Mouse (Mus musculus) layer of hippocampus, postnatal 10 days (tissue): ENCODE data around the gene Nt5m. TPM values are rescaled to one million over a fixed set of nuclear protein-coding genes. Genes with fewer than 3 reads are reported as not detected.

Experiments used
- DNase-seq, 2 experiments: peaks; one replicate each; pipeline ENCODE4 v3.0.0; 2021; ENCODE audit warnings: low spot score in 2 of 2
- total RNA-seq, 2 experiments: library from RNA; stranded (reverse); gene quantifications; 2 replicates each; pipeline ENCODE4 v1.2.3; 2021

The Nt5m gene
- total RNA-seq, 2 experiments from 2014 or later, result 50.3 to 53.9 TPM

DNA sequence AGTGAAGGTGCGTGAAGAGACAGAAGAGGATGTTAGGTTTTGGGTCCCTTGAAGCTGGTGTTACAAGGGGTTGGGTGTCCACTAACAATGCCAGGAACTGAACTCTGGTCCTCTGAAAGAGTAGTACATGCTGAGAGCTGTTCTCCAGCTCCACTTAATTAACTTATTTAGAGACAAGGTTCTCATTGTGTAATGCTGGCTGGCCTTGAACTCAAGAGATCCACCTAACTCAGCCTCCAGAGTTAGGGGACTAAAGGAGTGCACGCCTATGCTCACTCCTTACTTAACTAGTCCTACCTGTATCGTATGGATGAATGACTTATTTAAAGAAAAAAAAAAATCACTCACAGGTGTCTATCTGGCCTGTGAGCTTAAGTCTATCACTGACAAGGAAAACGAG is 821 bp upstream of the Nt5m start:
- no peak for DNase-seq

DNA sequence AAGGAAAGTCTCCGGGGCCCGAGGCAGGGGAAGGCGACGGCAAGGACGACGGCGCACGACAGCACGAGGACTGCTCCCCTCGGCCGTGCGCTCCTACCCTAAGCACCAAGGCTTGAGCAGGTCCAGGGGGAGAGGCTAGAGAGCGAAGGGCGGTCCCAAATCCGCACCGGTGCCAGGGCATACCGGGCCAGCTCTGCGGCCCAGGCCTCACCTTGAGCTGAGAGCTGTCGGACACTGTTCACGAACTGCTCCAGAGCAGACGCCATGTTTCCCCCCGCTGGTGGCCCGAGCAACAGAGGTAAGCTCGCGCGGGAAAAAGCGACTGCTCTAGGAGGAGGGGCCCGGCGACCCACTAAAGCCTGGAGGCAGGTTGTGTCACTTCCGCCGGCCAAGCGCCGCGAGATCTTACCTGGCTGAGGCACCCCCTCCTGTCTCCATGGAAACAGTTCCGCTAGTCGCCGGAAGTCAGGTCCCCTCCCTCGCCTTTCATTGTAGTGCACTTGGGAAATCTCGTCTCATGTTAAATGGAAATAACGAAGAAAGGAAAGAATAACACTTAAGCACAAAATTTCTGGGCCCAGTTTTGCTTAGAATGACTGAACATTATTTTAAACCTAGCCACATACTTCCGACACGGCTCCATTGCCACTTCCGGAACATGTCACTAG is 346 bp downstream of the Nt5m start, which contains the start of gene Cops3:
Cops3 (minus strand) TSS at position 380 of the 668 bp plus-strand sequence.
- DNase-seq, result peak; percentile 91 to 94

DNA sequence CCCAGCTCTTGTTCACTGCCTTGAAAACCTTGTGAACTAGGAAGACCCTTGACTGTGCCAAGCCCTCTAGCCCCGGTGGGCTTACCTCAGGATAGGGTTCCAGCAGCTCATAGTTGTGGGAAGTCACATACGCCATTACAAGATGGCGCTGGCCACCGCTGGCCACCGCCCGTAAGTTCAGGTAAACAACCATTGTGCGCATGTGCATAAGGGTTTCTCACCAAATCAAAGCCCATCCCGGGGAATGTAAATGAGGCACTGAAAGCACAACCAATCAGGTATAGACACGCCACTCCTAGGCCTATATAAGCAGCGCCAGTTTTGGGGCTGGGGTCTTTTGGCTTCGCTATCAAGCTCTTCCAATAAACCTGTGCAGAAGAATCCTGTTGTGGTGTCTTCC is 7.1 kb downstream of the Nt5m start:
- DNase-seq, result no peak

DNA sequence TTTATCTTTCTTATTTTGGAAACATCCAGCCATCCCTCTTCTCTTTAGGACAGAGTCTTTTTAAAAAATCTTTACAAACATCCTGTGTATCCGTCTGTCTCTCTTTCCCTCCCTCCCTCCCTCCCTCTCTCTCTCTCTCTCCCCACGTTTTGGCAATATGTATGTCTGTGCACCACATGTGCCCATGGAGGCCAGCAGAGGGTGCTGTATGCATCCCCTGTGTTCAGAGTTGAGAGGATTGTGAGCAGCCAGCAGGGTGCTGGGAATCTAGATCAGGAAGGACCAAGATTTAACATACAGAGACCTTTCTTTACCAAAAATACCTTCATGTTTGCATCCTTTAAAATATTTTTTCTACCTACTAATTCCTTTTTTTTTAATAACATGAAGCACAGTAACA is 7.9 kb downstream of the Nt5m start:
- DNase-seq, result peak; percentile 48 to 54

DNA sequence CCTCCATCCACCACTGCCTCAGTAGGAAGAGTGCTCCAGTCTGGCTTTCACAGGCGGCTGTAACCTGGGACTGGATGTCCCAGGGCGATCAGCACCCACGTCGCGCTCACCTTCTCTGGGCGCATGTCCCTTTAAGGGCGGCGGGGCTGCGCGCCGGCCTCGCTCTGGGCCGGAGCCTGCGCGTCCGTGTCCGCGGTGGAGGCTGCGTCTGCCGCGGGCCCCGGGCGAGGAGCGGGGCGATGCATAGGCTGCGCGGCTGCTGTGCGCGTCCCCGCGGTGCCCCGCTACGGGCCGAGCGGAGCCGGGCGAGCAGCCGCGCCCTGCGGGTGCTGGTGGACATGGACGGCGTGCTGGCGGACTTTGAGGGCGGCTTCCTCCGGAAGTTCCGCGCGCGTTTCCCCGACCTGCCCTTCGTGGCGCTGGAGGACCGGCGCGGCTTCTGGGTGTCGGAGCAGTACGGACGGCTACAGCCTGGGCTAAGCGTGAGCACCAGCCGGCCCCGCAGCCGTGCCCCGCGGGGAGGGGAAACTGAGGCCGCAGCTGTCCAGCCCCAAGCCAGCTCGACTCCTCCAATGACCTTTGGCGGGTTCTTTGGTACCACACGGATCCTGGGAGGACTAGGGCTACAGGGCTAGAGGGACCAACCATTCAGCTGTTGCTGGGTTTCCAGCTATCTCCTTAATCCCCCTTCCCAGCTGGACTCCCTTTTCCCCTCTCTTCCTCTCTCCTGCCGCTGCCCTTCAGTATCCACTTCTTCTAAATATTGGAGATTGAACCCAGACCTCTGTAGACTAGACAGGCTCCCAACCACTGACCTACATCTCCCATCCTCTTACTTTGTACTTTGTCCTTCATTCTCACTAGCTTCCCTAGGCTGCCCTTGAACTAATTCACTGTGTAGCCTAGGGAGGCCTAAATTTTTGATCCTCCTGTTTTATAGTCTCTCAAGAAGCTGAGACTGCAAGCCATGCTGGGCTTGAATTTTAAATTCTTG is 8.9 kb downstream of the Nt5m start:
- peak; percentile 77 to 83 for DNase-seq

DNA sequence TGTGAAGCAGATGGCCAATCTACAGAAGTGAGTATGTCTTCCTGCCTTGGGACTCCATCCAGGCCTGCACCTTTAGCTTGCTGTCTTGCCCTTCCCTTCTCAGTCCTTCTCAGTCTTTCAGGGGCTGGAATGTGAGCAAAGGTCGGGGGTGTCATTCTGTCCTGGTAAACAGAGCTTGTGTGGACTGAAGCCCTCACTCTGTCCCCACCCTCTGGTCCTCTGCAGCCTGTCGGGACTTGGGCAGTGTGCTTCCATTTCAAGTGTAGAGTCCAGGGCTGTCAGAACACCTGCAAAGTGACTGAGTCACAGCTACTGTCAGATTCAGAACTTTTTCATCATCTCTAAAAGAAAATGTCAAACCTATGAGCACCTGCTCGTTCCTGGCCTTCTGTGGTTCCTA is 13.6 kb downstream of the Nt5m start:
- no peak for DNase-seq

DNA sequence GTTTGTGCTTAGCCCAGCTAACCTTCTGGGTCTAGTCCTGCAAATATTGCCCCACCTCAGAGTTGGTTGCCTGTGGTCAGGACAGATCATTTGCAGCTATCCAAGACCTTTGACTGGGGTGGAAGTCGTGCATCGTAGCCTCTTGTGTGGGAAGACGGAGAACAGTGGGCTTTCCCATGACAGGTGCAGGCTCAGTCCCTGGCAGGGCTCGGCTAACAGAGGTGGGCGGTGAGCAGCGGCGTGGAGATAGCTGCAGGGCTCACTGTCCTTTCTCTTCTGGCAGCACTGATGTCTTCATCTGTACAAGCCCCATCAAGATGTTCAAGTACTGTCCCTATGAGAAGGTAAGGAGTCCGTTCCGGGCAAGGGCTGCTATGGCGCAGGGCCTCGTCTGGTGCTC is 21.2 kb downstream of the Nt5m start:
- no peak for DNase-seq

DNA sequence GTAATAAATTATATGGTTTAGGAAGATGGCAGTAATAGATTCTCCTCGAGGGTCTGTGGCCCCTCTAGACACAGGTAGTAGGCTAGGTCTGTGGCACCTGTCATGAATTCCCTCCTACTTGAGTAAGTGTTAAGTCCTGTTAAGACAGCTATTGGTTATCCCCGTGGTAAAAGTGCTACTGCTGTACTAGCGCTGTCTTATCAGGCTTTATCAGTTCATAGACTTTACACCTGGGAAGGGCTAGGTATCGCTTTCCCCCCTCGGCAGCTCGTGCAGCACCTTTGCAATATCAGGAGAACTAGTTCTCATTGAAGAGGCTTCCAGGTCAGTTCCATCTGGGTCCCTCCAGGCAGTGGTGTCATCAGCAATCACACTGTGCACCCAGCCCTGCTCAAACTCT is 25.1 kb downstream of the Nt5m start:
- no peak for DNase-seq

DNA sequence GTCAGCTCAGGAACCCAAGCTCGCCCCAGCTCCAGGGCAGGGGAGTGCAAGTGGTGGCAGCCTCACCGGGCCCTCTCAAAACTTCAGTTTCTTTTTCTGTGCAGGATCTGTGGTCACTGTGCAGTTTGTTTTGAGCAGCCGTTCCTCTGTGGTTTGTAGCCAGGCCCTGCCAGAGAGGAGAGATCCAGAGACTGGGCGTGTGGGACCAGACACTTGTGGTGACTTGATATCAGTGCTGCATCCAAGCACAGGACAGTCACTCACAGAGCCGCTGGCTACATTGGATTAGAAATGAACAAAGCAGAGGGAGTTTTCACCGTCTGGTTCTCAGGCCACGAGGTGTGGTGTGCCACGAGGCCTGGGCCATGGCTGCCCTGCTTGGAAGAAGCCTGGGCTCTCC is 32.9 kb downstream of the Nt5m start:
- no peak for DNase-seq

DNA sequence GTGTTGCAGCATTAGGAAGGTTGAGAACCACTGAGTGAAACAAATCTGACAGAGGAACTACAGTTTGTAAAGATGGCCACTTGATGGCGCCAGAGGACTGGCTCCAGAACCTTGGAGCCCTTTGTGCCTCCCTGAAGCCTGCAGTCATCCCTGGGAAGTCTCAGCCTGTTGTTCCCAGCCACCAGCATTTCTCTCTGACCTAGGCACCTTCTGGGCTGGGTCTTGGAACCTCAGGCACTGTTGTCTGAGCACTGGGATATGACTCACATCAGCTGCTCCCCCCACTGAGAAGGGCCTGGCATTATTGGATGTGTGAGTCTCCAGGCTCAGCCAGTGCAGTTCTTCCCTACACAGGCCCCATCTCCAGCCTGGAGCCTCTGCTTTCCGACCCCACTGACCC is 40.8 kb downstream of the Nt5m start:
- DNase-seq, result peak; percentile 87 to 90

DNA sequence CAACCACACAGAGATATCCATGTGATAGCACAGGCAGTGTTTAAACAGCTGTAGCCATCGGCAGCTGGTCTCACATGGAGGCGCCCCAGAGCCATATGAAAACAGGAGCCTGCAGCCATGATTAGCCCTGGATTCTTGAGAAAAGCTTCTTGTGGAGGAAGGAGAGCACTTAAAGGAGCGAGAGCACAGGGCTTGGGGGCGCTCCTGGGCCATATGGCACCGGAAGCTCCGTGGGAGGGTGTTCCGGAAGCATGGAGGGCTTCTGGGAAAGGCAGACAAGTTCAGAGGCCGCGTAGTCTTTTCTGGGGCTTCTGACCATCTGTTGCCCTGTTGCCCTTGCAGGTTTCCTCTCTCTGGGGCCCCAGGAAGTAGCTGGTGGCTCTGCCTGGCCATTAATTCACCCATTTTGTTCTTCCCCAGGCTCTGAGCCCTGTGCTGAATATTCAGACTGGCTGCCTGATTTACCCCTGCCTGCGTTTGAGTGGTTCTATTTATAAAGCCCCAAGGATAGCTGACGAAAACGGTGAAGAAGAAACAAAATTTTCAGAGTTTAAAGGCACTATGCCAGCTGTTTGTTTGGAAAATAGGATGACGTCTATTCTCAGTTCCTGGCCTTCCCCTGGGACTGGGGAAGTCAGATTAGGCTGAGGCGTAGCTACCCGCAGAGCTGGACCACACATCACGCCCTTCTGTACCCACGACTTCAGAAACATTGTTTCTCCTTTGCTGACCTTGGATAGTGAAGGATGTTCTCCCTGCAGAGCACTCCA is 46.2 kb downstream of the Nt5m start:
- no peak for DNase-seq

DNA sequence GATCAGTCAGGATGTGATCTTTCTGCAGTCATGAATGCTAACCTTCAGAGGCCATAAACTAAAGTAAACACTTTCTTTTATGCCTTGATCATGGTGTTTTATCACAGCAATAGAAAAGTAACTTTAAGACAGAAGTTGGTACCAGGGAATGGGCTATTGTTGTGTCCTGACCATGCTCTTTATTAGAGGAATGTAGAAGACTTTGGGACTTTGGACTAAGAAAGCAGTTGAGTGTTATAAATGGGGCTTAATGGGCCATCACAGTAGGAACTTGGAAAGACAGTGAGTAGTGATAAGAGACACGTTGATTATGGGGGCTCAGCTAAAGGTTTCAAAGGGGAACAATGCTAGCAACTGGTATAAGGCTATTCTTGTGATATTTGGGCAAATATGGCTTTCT is 47.7 kb downstream of the Nt5m start:
- no peak for DNase-seq

DNA sequence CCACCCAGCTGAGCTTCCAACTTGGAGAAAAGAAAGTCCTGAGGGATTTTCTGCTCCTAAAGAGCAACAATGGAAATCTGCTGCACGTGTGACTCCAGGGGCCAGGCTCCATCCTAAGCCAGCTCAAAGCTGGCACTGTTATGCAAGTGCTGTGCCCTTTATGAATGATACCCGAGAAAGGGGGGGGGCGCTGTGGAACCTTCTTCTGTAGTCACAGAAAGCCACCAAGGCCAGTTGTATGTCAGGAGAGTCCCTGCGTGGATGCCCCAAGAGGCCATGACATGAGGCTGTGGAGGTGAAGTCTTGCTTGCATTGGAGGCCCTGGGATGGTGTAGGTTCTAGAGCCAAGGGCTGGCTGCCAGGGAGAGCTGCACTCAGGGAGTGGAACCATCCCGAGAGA is 48.9 kb downstream of the Nt5m start:
- DNase-seq, result no peak

DNA sequence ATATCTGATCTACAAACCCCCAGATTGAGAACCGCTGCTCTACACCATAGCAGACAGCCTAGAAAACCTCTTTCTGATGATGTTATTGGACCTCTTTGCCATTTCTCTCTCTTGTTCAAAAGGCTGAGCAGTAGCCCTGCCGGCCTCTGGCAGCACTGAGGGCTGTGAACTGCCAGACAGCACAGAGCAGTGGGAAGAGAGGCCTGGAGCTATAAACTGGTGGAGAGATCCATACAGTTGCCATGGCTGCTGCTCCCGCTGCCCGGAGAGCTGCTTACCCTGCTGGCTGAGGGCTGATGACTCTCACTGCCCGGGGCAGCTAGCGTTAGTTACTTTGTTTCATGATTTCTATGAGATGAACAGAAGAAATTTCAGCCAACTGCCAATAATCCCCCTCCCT is 52.6 kb downstream of the Nt5m start:
- DNase-seq, result no peak

DNA sequence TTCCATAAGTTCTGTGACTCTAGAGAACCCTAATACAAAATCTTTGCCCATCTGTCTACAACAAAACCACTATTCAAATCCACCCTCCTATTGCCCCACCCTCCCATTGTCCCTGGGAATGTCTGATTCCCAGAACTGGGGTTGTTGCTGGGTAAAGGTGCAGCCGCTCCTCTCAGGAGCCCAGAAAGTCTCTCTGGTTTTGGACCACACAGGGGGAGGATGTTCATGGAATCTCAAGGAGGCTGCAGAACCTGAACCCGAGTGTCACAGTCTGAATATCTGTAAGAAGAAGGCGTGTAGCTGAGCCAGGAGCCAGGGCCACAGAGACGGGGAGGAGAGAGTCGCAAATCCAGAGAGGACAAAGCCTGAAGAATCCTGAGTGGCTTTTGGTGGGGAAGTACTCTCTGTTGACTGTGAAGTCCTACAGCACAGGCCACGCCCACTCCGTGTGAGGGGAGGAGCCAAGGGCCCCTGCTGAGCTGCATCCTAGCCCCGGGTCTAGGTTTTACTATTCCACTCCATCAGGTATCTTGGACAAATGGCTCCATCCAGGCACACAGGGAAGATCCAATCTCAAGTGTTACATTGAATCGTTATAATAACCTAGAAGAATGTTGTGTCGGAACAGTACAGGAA is 54.0 kb downstream of the Nt5m start:
- DNase-seq, result no peak

DNA sequence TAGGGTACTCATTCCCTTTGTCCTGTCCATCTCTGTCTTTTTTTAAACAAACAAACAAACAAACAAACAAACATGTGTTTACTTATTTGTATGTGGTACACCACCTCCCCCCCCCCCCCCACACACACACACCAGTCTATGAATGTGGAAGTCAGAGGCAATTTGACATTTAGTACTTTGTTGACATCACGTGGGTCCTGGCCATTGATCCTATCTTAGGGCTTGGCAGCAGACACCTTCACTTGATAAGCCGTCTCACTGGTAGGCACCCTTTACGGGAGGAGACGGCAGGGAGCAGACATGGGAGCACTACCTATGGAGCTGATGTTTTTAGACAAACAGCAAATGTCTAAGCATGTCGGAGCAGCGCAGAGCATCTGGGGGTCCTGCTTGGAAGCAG is 55.7 kb downstream of the Nt5m start:
- DNase-seq, result no peak

DNA sequence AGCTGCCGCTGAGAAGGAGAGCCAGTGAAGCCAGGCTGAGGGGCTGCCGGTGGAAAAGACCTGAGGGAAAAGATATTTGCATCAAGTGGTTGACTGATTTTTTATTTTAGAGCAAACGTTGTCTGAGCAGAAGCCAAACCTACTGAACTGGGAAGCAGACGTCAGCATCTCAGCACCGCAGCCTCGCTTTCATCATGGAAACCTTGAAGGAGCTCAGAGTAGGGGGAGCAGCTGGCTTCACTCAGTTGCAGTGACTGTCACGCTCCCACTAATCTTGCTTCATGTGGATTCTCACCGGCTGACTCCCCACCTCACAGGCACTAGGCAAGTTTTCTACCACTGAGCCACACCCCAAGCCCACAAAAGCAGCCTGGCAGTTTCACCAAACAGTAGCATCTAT is 56.1 kb downstream of the Nt5m start:
- no peak for DNase-seq

DNA sequence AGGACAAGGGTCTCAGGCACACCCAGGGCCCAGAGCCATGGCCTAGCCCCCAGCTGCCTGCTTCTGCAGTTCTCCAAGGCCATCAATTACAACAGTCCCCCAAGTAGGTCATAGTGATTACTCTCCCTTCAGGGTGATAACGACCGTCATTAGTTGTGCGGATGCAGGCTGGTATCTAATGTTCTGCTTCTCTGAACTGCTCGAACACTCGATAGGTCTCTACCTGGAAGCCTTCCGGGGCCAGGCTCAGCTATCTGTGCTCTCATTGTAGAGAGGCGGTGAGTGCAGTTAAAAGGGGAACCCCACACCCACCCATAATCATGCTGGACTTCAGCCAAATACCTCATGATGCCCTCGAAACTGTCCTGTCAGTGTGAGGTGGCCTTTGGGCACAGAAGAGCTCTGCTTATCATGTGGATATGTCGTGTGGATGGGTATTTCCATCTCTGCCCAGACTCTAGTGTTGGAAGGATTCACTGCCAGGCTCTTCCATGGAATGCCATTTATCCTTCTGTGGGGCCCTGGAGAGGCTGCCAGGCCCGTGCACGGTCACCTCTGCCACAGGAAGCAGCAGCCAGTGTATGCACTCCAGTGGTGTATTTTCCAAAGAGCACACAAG is 58.8 kb downstream of the Nt5m start:
- DNase-seq, result no peak

DNA sequence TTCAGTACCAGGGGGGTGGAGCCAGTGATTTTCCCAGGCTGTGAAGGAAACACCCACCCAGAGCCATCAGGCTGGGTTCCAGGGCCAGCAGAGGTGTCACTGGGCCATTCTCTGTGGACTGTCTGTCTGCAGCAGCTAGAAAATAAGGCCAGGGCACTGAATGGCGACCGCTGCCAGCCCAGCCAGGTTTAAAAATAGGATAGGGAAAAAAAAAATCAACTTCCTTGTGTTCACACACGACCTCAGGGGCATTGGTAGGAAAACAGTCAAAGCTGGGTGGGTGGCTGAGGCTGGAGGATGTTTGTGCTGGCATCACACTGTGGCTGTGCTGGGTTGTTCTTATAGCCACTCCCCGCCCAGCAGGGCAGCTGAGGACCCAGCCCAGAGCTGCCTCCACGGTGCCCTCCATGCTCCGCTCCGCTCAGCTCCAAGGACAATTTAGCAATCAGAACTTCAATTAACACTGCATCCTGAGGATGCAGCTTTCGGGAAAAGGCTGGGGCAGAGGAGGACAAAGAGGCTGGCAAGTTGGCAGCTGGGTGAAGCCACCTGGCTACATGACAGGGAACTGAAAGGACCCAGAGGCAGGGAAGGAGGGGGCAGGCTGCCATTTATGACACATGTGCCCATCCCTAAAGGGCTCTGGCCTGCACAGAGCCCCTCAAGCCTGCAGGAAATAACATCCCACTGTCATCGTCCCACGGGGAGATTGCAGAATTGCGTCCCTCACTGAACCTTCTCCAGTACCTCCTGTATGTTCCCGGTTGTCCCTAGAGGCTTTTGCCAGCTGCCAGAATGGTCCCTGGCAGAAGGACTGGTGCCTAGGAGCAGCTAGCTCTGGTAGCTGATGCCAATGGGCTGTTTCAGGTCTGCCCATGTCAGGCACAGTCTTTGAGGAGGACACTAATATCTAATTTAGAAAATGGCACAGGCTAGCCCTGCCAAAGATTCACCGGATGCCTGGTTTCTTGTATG is 60.8 kb downstream of the Nt5m start:
- peak; percentile 37 to 49 for DNase-seq

DNA sequence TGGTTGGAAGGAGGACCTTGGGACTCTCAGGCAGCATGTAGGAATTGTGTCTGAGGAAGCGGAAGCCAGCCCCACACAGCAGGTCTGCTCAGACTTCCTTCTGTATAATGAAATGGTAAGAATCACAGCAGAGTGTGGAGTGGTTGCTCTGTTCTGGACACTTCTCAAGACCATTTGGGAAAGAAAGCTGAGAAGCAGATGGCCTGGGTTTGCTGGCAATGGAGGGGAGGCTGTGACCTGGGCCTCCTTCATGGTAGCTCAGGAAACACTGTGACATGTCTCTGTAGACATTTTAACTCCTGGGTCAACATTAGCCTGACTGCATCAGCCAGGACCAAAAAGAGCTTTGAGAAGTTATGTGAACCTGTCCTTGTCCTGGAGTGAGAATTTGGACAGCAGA is 61.7 kb downstream of the Nt5m start:
- no peak for DNase-seq
